Mouse (Mus musculus) right cerebral cortex, postnatal 4 days (tissue): Measurements from ENCODE around the gene Zfp455.
"Not testable (repeated sequence)": the region's sequence is repeated elsewhere in the genome, so short reads cannot be mapped to it uniquely, and the experiment has no call there.

Source experiments
- DNase-seq: peaks from one replicate; pipeline ENCODE4 v3.0.0-alpha.2; 2022

The Zfp455 gene

DNA sequence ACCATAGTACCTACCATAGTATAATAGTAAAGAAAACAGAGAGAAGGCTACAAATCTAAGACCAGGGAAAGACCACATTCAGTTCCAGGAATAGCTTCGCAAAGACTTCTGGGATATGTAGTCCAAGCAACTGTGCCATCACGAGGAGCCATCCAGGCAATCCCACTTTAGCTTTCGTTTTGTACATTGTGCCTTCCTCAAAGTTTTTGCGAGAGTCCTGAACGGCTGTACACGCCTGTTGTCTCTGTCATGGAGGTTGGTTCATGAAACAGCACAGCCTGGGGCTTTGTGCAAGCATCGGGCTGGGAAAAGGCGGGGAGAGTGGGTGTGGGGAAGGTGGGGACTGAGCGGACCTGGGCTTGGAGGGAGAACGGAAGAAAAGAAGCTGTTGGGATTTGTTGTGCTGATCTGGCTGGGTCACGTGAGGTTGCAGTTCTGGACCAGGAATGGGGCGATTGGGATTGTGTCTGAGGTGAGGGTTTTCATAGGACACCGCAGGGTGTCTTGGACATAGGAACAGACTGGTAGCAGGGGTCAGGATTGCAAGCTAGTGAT, at the start of gene Zfp455:
Zfp455 (plus strand) TSS at position 167 of the 555 bp plus-strand sequence.
- peak; percentile 45 for DNase-seq

DNA sequence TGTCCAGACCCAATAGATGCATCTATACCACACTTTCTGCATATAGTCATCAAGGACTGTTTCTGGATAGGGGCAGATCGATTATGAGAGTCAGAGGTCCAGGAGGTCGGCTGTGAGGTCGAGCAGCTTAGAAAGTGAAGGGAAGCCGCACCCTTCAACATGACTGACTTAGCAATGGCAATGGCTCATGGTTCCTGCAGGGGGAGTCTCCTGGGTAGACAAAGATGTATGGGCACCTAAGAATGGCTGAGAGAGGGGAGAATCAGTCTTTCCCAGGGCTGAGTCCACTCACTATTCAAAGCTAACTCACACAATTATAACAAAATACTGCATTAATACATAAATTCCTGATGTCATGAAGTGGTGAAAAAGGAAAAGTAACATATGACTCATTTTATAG, 28.2 kb upstream of the Zfp455 start:
- DNase-seq: not testable (repeated sequence)

DNA sequence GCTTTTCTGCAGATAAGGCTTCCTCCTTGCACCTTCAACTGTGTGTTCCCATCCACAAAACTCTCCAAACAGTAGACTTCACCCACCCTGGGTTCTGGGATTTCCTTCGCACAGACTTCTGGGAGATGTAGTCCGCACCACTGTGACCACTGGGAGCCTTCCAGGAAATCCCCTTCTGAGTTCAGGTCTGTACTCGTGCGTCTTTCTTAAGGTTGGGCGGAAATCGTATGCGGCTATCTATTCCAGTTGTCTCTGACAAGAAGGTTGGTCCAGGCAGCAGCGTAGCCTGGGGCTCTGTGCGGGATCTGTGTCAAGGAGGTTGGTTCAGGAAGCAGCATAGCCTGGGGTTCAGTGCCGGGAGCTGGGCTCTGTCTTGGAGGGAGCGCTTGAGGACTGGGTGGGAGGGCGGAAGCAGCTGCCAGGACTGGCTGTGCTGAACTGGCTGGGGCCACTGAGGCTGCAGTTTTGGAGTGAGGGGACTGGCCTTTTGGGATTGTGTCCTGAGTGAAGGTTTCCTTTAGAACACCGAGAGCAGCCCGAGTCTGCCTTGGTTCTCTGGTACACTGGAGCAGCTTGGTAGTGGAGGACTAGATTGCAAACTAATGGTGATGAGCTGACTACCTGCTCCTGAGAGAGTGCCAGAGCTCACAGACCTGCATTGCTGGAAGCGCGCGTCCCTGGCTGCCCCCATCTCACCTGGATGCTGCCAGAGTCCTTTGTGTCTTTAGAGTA, 21.1 kb upstream of the Zfp455 start, which contains the start of gene Rsl1:
Rsl1 (plus strand) TSS at position 192 of the 732 bp plus-strand sequence.
- DNase-seq: peak; percentile 58

DNA sequence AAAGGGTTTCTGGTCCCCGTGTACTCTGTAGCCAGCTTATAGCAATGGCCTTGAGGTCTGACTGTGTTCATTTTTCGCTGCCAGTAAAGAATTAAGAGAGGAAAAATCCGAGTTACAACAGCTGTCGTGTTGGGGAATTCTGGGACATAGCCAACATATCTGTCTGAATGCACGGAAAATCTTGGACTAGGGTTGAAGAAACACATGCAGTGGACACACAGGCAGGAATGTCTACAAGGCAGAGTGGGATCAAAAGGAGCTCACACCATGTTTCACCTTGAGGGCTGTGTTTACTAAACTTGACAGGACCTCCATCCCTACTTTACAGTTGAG, 20.6 kb upstream of the Zfp455 start:
- no peak for DNase-seq

DNA sequence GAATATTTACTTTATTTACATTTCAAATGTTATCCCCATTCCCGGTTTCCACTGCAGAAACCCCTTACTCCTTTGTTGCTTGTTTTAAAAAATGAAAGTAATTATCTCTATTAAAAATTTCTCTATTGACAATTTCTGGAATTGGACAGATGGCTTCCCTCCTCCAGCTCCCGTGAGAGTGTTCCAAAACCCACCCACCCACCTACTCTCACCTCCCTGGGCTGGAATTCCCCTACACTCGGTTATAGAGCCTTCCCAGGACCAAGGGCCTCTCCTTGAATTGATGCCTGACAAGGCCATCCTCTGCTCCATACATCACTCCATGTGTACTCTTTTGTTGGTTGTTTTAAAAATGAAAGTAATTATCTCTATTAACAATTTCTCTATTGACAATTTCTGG, 7.3 kb downstream of the Zfp455 start:
- no peak for DNase-seq

DNA sequence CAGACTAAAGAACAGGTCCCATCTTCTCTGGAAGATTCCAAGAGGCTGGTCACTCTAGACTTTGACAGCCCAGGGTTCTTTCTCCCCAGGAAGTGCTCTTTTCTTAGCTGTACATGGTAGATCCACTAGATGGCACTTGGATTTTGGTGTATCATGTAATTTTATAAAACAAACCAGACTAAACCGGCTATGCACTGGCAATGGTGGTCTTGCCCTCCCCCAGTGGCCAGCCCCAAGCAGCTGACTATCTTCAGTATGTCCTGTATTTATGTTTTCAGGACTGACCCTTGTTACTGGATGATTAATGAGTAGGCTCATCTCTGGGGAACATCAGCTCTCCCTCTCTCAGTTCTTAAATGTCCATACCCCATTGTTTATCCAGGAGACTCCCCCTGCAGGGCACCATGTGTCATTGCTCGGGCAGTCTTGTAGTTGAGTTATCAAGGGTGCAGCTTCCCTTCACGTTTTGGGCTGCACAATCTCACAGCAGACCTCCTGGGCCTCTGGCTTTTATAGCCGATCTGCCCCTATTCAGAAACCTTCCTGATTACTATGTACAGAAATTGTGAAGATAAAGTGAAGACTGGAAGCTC, 19.8 kb downstream of the Zfp455 start:
- no peak for DNase-seq
